Mouse (Mus musculus): ENCODE data around the gene Myh14. TPM values are rescaled to one million over a fixed set of nuclear protein-coding genes. Genes with fewer than 3 reads are reported as not detected.

Myh14 gene
- total and polyA plus RNA-seq, 2 experiments from 2014 or later, result 6.9 to 8.8 TPM

- Histone ChIP-seq H3K4me3 (ENCODE audit: low read depth, low read length) (no peak overlapping the region), H3K27me3 (ENCODE audit: insufficient read depth, low read length) (no peaks in the 10 kb centered on the region), H3K9me3 (ENCODE audit: low read length) (no peaks in the 10 kb centered on the region), H3K4me2 (ENCODE audit: low read depth, low read length, poor library complexity, severe bottlenecking) (no peak overlapping the region), H3K9ac (replicated peaks; ENCODE audit: low read length, poor library complexity, severe bottlenecking) (no peak overlapping the region), H3K4me1 (ENCODE audit: insufficient read depth, low read length) (peaks cover 3% of the 10 kb centered on the region; the same call in 1 of the 2 replicates), H3K27ac (ENCODE audit: low read depth, low read length) (no peak overlapping the region), H3K36me3 (ENCODE audit: insufficient read depth, low read length) (no peaks in the 10 kb centered on the region)
- no peak for TF ChIP-seq CTCF (IDR thresholded peaks at IDR 0.05)
- DNase-seq (ENCODE audit: low spot score), result no peak
- 93% methylated on average over 6 of the region's 6 CpGs for WGBS
- no peak for ATAC-seq (ENCODE audit: low FRiP score)
Observed at GRCm38 (mm10) chr7:44585606-44586005, 85.0 kb downstream of the Myh14 start.

GRCm38 (mm10) chr7:44584921-44585320 lies 85.7 kb downstream of the Myh14 start:
- TF ChIP-seq CTCF (IDR thresholded peaks at IDR 0.05), result no peak
- H3K9me3 ChIP-seq (ENCODE audit: low read length), result no peaks in the 10 kb centered on the region
- no peaks in the 10 kb centered on the region for H3K27me3 ChIP-seq (ENCODE audit: insufficient read depth, low read length)
- no peak overlapping the region for H3K4me2 ChIP-seq (ENCODE audit: low read depth, low read length, poor library complexity, severe bottlenecking)
- H3K4me1 ChIP-seq (ENCODE audit: insufficient read depth, low read length), result peaks cover 3% of the 10 kb centered on the region; the same call in 1 of the 2 replicates
- no peak overlapping the region for H3K4me3 ChIP-seq (ENCODE audit: low read depth, low read length)
- H3K27ac ChIP-seq (ENCODE audit: low read depth, low read length), result no peak overlapping the region
- 95% methylated on average over 6 of the region's 6 CpGs for WGBS
- H3K36me3 ChIP-seq (ENCODE audit: insufficient read depth, low read length), result no peaks in the 10 kb centered on the region
- H3K9ac ChIP-seq (replicated peaks; ENCODE audit: low read length, poor library complexity, severe bottlenecking), result no peak overlapping the region
- DNase-seq (ENCODE audit: low spot score), result no peak
- no peak for ATAC-seq (ENCODE audit: low FRiP score)

GRCm38 (mm10) chr7:44584265-44584804 lies 86.3 kb downstream of the Myh14 start:
- ATAC-seq (ENCODE audit: low FRiP score), result no peak
- H3K36me3 ChIP-seq (ENCODE audit: insufficient read depth, low read length), result no peaks in the 10 kb centered on the region
- H3K9ac ChIP-seq (replicated peaks; ENCODE audit: low read length, poor library complexity, severe bottlenecking), result no peak overlapping the region
- H3K4me2 ChIP-seq (ENCODE audit: low read depth, low read length, poor library complexity, severe bottlenecking), result no peak overlapping the region
- no peaks in the 10 kb centered on the region for H3K9me3 ChIP-seq (ENCODE audit: low read length)
- no peaks in the 10 kb centered on the region for H3K27me3 ChIP-seq (ENCODE audit: insufficient read depth, low read length)
- WGBS, result 83% methylated on average over 4 of the region's 4 CpGs
- peaks cover 3% of the 10 kb centered on the region; the same call in 1 of the 2 replicates for H3K4me1 ChIP-seq (ENCODE audit: insufficient read depth, low read length)
- no peak for DNase-seq (ENCODE audit: low spot score)
- no peak overlapping the region for H3K4me3 ChIP-seq (ENCODE audit: low read depth, low read length)
- H3K27ac ChIP-seq (ENCODE audit: low read depth, low read length), result no peak overlapping the region
- TF ChIP-seq CTCF (IDR thresholded peaks at IDR 0.05), result no peak

GRCm38 (mm10) chr7:44583146-44583545 lies 87.5 kb downstream of the Myh14 start:
- no peak for TF ChIP-seq CTCF (IDR thresholded peaks at IDR 0.05)

DNA sequence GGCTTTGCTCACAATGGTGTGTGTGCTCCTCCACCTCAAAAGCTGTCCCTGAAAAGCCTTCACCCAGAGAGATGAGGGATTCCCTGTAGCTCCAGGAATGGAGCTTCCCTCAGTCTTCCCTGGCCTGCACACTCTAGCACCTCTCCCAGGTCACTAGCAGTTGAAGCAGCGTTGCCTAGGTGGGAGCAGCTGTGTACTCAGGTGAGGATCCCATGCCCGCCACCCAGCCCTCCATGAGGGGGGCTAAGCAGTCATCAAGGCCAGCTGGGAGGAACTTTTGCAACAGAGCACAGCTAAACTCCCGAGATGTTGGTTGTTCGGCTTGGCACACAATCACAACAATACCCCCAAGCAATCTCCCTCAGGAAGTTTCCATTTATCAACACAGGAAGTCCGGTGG lies 87.9 kb downstream of the Myh14 start:
- TF ChIP-seq CTCF (IDR thresholded peaks at IDR 0.05), result no peak
- Histone ChIP-seq H3K36me3 (ENCODE audit: insufficient read depth, low read length) (no peaks in the 10 kb centered on the region), H3K4me2 (ENCODE audit: low read depth, low read length, poor library complexity, severe bottlenecking) (no peak overlapping the region), H3K9ac (replicated peaks; ENCODE audit: low read length, poor library complexity, severe bottlenecking) (no peak overlapping the region), H3K4me3 (ENCODE audit: low read depth, low read length) (no peak overlapping the region), H3K27ac (ENCODE audit: low read depth, low read length) (no peak overlapping the region), H3K4me1 (ENCODE audit: insufficient read depth, low read length) (peaks cover 3% of the 10 kb centered on the region; the same call in 1 of the 2 replicates), H3K27me3 (ENCODE audit: insufficient read depth, low read length) (no peaks in the 10 kb centered on the region), H3K9me3 (ENCODE audit: low read length) (no peaks in the 10 kb centered on the region)
- WGBS, result 67% methylated on average over 5 of the region's 5 CpGs
- ATAC-seq (ENCODE audit: low FRiP score), result no peak
- no peak for DNase-seq (ENCODE audit: low spot score)

More at GRCm38 (mm10) chr7:44583146-44583545, 87.5 kb downstream of the Myh14 start:
- H3K9ac ChIP-seq (replicated peaks; ENCODE audit: low read length, poor library complexity, severe bottlenecking), result no peak overlapping the region
- H3K27ac ChIP-seq (ENCODE audit: low read depth, low read length), result no peak overlapping the region
- H3K36me3 ChIP-seq (ENCODE audit: insufficient read depth, low read length), result no peaks in the 10 kb centered on the region
- H3K4me2 ChIP-seq (ENCODE audit: low read depth, low read length, poor library complexity, severe bottlenecking), result no peak overlapping the region
- ATAC-seq (ENCODE audit: low FRiP score), result no peak
- DNase-seq (ENCODE audit: low spot score), result no peak
- WGBS, result 91% methylated on average over 1 of the region's 1 CpGs
- no peaks in the 10 kb centered on the region for H3K9me3 ChIP-seq (ENCODE audit: low read length)
- H3K27me3 ChIP-seq (ENCODE audit: insufficient read depth, low read length), result no peaks in the 10 kb centered on the region
- no peak overlapping the region for H3K4me3 ChIP-seq (ENCODE audit: low read depth, low read length)
- peaks cover 3% of the 10 kb centered on the region; the same call in 1 of the 2 replicates for H3K4me1 ChIP-seq (ENCODE audit: insufficient read depth, low read length)

DNA sequence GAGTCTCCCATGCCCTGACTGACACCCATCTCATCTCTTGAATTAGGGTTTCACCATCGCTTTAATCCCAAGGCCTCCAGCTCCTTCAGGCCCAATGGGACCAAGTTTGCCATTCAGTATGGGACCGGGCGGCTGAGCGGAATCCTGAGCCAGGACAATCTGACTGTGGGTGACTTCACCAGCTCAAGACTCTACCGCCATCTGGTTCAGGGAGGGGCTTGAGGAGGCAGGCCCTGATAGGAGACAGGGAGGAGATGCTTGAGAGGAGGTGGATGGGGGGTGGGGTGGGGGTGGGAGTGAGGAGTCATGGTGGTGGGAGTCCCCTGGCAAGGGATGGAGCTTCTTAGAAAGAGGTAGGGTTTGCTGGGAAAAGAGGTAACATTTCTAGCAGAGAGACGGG lies 89.0 kb downstream of the Myh14 start:
- H3K27me3 ChIP-seq (ENCODE audit: insufficient read depth, low read length), result no peaks in the 10 kb centered on the region
- no peaks in the 10 kb centered on the region for H3K9me3 ChIP-seq (ENCODE audit: low read length)
- no peak for TF ChIP-seq CTCF (IDR thresholded peaks at IDR 0.05)
- DNase-seq (ENCODE audit: low spot score) (no peak), ATAC-seq (ENCODE audit: low FRiP score) (no peak)
- H3K4me3 ChIP-seq (ENCODE audit: low read depth, low read length), result no peak overlapping the region
- H3K9ac ChIP-seq (replicated peaks; ENCODE audit: low read length, poor library complexity, severe bottlenecking), result no peak overlapping the region
- no peak overlapping the region for H3K4me2 ChIP-seq (ENCODE audit: low read depth, low read length, poor library complexity, severe bottlenecking)
- H3K36me3 ChIP-seq (ENCODE audit: insufficient read depth, low read length), result no peaks in the 10 kb centered on the region
- H3K27ac ChIP-seq (ENCODE audit: low read depth, low read length), result no peak overlapping the region
- peaks cover 3% of the 10 kb centered on the region; the same call in 1 of the 2 replicates for H3K4me1 ChIP-seq (ENCODE audit: insufficient read depth, low read length)
- 81% methylated on average over 6 of the region's 6 CpGs for WGBS
